Mouse (Mus musculus): ENCODE results near the gene Slc16a12. TPM values are rescaled to one million over a fixed set of nuclear protein-coding genes. Genes with fewer than 3 reads are reported as not detected.

Gene Slc16a12
- polyA plus RNA-seq, 1 experiment: 0.01 TPM

- no peak overlapping the region for H3ac ChIP-seq (ENCODE audit: control insufficient read depth, insufficient read length, low read depth)
- no peaks in the 10 kb centered on the region for H3K36me3 ChIP-seq (ENCODE audit: control insufficient read depth, insufficient read depth)
- no peaks in the 10 kb centered on the region for H3K79me2 ChIP-seq (ENCODE audit: control insufficient read depth, insufficient read depth)
- TF ChIP-seq CEBPB (IDR thresholded peaks at IDR 0.05; ENCODE audit: low read depth) (no peak), MYOD1 (IDR thresholded peaks at IDR 0.05; ENCODE audit: control insufficient read depth, insufficient read length, low read depth) (no peak), FOSL1 (IDR thresholded peaks at IDR 0.05; ENCODE audit: insufficient read depth, low read length, poor library complexity, severe bottlenecking) (no peak), MYOG (IDR thresholded peaks at IDR 0.05; ENCODE audit: control insufficient read depth, extremely low read depth, insufficient read length) (no peak), MAX (IDR thresholded peaks at IDR 0.05) (no peak), CTCF (IDR thresholded peaks at IDR 0.05; ENCODE audit: control insufficient read depth, insufficient read depth, insufficient read length) (no peak), USF1 (IDR thresholded peaks at IDR 0.05; ENCODE audit: low read depth) (no peak)
- H3K4me3 ChIP-seq (ENCODE audit: insufficient read depth, poor library complexity, severe bottlenecking): no peak overlapping the region
- H3K27me3 ChIP-seq (ENCODE audit: control insufficient read depth, insufficient read depth, insufficient read length): no peaks in the 10 kb centered on the region
- H3K79me3 ChIP-seq (ENCODE audit: low read depth): no peaks in the 10 kb centered on the region
Observed at GRCm38 (mm10) chr19:34770764-34771163, 23.7 kb upstream of the Slc16a12 start.

DNA sequence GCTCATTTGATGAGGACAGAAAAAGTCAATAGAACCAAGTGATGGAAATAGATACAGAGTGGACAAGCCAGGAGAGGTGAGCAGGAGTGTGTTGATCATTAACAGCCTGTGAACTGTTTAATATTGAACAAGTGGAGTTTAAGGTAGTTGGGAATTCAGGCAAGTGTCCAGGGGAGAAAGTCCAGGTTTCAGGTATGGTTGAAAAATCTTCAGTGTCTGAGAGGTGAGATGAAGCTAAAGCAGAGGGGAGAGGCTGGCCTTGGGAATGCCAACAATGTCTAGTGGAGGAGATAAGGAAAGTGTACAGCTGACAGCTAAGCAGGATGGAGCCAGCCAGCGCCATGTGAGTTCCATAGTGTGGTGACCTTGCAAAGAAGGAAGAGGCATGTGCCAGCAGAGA, 11.7 kb upstream of the Slc16a12 start:
- Histone ChIP-seq H3ac (ENCODE audit: control insufficient read depth, insufficient read length, low read depth) (no peak overlapping the region), H3K79me2 (ENCODE audit: control insufficient read depth, insufficient read depth) (no peaks in the 10 kb centered on the region), H3K36me3 (ENCODE audit: control insufficient read depth, insufficient read depth) (no peaks in the 10 kb centered on the region), H3K4me3 (ENCODE audit: insufficient read depth, poor library complexity, severe bottlenecking) (no peak overlapping the region), H3K79me3 (ENCODE audit: low read depth) (no peaks in the 10 kb centered on the region), H3K27me3 (ENCODE audit: control insufficient read depth, insufficient read depth, insufficient read length) (no peaks in the 10 kb centered on the region)
- TF ChIP-seq MYOD1 (IDR thresholded peaks at IDR 0.05; ENCODE audit: control insufficient read depth, insufficient read length, low read depth): no peak

GRCm38 (mm10) chr19:34756561-34757240, 9.6 kb upstream of the Slc16a12 start:
- Histone ChIP-seq H3ac (ENCODE audit: control insufficient read depth, insufficient read length, low read depth) (no peak overlapping the region), H3K4me3 (ENCODE audit: insufficient read depth, poor library complexity, severe bottlenecking) (no peak overlapping the region), H3K36me3 (ENCODE audit: control insufficient read depth, insufficient read depth) (no peaks in the 10 kb centered on the region), H3K79me2 (ENCODE audit: control insufficient read depth, insufficient read depth) (no peaks in the 10 kb centered on the region), H3K27me3 (ENCODE audit: control insufficient read depth, insufficient read depth, insufficient read length) (no peaks in the 10 kb centered on the region), H3K79me3 (ENCODE audit: low read depth) (no peaks in the 10 kb centered on the region)
- no peak for TF ChIP-seq CEBPB (IDR thresholded peaks at IDR 0.05; ENCODE audit: low read depth)
- TF ChIP-seq MYOG (IDR thresholded peaks at IDR 0.05; ENCODE audit: control insufficient read depth, extremely low read depth, insufficient read length): no peak
- no peak for TF ChIP-seq FOSL1 (IDR thresholded peaks at IDR 0.05; ENCODE audit: insufficient read depth, low read length, poor library complexity, severe bottlenecking)
- no peak for TF ChIP-seq MYOD1 (IDR thresholded peaks at IDR 0.05; ENCODE audit: control insufficient read depth, insufficient read length, low read depth)
- TF ChIP-seq USF1 (IDR thresholded peaks at IDR 0.05; ENCODE audit: low read depth): no peak
- no peak for TF ChIP-seq CTCF (IDR thresholded peaks at IDR 0.05; ENCODE audit: control insufficient read depth, insufficient read depth, insufficient read length)
- no peak for TF ChIP-seq MAX (IDR thresholded peaks at IDR 0.05)

- no peaks in the 10 kb centered on the region for H3K27me3 ChIP-seq (ENCODE audit: control insufficient read depth, insufficient read depth, insufficient read length)
- no peaks in the 10 kb centered on the region for H3K36me3 ChIP-seq (ENCODE audit: control insufficient read depth, insufficient read depth)
- no peak overlapping the region for H3ac ChIP-seq (ENCODE audit: control insufficient read depth, insufficient read length, low read depth)
- H3K4me3 ChIP-seq (ENCODE audit: insufficient read depth, poor library complexity, severe bottlenecking): no peak overlapping the region
- TF ChIP-seq MYOD1 (IDR thresholded peaks at IDR 0.05; ENCODE audit: control insufficient read depth, insufficient read length, low read depth): no peak
- no peak for TF ChIP-seq MYOG (IDR thresholded peaks at IDR 0.05; ENCODE audit: control insufficient read depth, extremely low read depth, insufficient read length)
- TF ChIP-seq CTCF (IDR thresholded peaks at IDR 0.05; ENCODE audit: control insufficient read depth, insufficient read depth, insufficient read length): no peak
- TF ChIP-seq USF1 (IDR thresholded peaks at IDR 0.05; ENCODE audit: low read depth): no peak
- no peak for TF ChIP-seq MAX (IDR thresholded peaks at IDR 0.05)
- no peak for TF ChIP-seq FOSL1 (IDR thresholded peaks at IDR 0.05; ENCODE audit: insufficient read depth, low read length, poor library complexity, severe bottlenecking)
- TF ChIP-seq CEBPB (IDR thresholded peaks at IDR 0.05; ENCODE audit: low read depth): no peak
- H3K79me2 ChIP-seq (ENCODE audit: control insufficient read depth, insufficient read depth): no peaks in the 10 kb centered on the region
- no peaks in the 10 kb centered on the region for H3K79me3 ChIP-seq (ENCODE audit: low read depth)
Observed at GRCm38 (mm10) chr19:34755680-34756079, 8.6 kb upstream of the Slc16a12 start.

DNA sequence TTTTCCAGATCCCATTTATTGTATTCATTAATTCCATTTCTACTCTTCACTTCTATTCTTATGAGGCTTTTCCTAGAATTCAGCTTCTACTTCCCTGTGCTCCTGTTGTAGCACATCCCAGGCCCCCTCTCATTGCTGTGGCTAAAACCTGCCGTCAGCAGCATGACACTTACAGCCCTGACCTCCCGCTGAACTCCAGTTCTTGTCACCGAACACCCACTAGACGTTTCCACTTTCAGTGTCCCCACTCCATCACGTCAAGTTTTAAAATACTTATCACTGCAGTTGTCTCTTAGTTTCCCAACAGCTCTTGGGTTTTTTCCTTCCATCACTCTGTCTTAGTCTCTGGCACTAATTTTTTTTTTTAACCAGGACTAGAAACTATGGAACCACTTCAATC, 6.2 kb upstream of the Slc16a12 start:
- Histone ChIP-seq H3K79me3 (ENCODE audit: low read depth) (no peaks in the 10 kb centered on the region), H3K27me3 (ENCODE audit: control insufficient read depth, insufficient read depth, insufficient read length) (no peaks in the 10 kb centered on the region), H3K4me3 (ENCODE audit: insufficient read depth, poor library complexity, severe bottlenecking) (no peak overlapping the region), H3K79me2 (ENCODE audit: control insufficient read depth, insufficient read depth) (no peaks in the 10 kb centered on the region), H3ac (ENCODE audit: control insufficient read depth, insufficient read length, low read depth) (no peak overlapping the region), H3K36me3 (ENCODE audit: control insufficient read depth, insufficient read depth) (no peaks in the 10 kb centered on the region)
- TF ChIP-seq MYOD1 (IDR thresholded peaks at IDR 0.05; ENCODE audit: control insufficient read depth, insufficient read length, low read depth) (no peak), MAX (IDR thresholded peaks at IDR 0.05) (no peak), CTCF (IDR thresholded peaks at IDR 0.05; ENCODE audit: control insufficient read depth, insufficient read depth, insufficient read length) (no peak), USF1 (IDR thresholded peaks at IDR 0.05; ENCODE audit: low read depth) (no peak), FOSL1 (IDR thresholded peaks at IDR 0.05; ENCODE audit: insufficient read depth, low read length, poor library complexity, severe bottlenecking) (no peak), CEBPB (IDR thresholded peaks at IDR 0.05; ENCODE audit: low read depth) (no peak)

All from C2C12 (cell line).